Mouse (Mus musculus) cerebellum, adult 8-10 months (tissue): ENCODE results near the gene Ice1.

Source experiments
- DNase-seq: peaks from one replicate; pipeline ENCODE4 v3.0.0; 2022

The Ice1 gene

GRCm38 (mm10) chr13:70637662-70638291 is 343 bp upstream of the Ice1 start:
- peak; percentile 91 for DNase-seq

GRCm38 (mm10) chr13:70636706-70637105 is 728 bp downstream of the Ice1 start:
- peak; percentile 11 for DNase-seq

- DNase-seq: no peak
These were observed 1.8 kb downstream of the Ice1 start for GRCm38 (mm10) chr13:70635591-70635990.

- DNase-seq: no peak
These were observed 11.0 kb downstream of the Ice1 start for GRCm38 (mm10) chr13:70626416-70626815.

- no peak for DNase-seq
These were observed 11.8 kb downstream of the Ice1 start for GRCm38 (mm10) chr13:70625665-70626064.

- no peak for DNase-seq
These were observed 13.0 kb downstream of the Ice1 start for GRCm38 (mm10) chr13:70624445-70624844.

GRCm38 (mm10) chr13:70622461-70623057 is 14.9 kb downstream of the Ice1 start:
- DNase-seq: no peak

GRCm38 (mm10) chr13:70621509-70621908 is 15.9 kb downstream of the Ice1 start:
- DNase-seq: no peak

- no peak for DNase-seq
These were observed 24.6 kb downstream of the Ice1 start for GRCm38 (mm10) chr13:70612837-70613236.

- DNase-seq: peak; percentile 56
These were observed 26.7 kb downstream of the Ice1 start for GRCm38 (mm10) chr13:70610431-70611420.

GRCm38 (mm10) chr13:70609632-70610031 is 27.8 kb downstream of the Ice1 start:
- no peak for DNase-seq

GRCm38 (mm10) chr13:70605366-70605765 is 32.1 kb downstream of the Ice1 start:
- DNase-seq: no peak

GRCm38 (mm10) chr13:70604723-70605122 is 32.7 kb downstream of the Ice1 start:
- no peak for DNase-seq

GRCm38 (mm10) chr13:70601566-70601965 is 35.9 kb downstream of the Ice1 start:
- DNase-seq: no peak

GRCm38 (mm10) chr13:70599964-70600619 is 37.3 kb downstream of the Ice1 start:
- DNase-seq: no peak

GRCm38 (mm10) chr13:70598941-70599340 is 38.5 kb downstream of the Ice1 start:
- DNase-seq: no peak

- DNase-seq: no peak
These were observed 40.5 kb downstream of the Ice1 start for GRCm38 (mm10) chr13:70596901-70597300.

GRCm38 (mm10) chr13:70590248-70590762 is 47.1 kb downstream of the Ice1 start:
- DNase-seq: peak; percentile 73

- DNase-seq: peak; percentile 54
These were observed 50.5 kb downstream of the Ice1 start for GRCm38 (mm10) chr13:70586969-70587368.

- DNase-seq: no peak
These were observed 54.9 kb downstream of the Ice1 start for GRCm38 (mm10) chr13:70582517-70582916.

- DNase-seq: no peak
These were observed 55.9 kb downstream of the Ice1 start for GRCm38 (mm10) chr13:70581509-70581908.

GRCm38 (mm10) chr13:70574216-70574615 is 63.2 kb downstream of the Ice1 start:
- no peak for DNase-seq

- no peak for DNase-seq
These were observed 69.5 kb downstream of the Ice1 start for GRCm38 (mm10) chr13:70567889-70568288.
